Mouse (Mus musculus) heart, embryonic 15.5 days (tissue): ENCODE results near the gene Hivep2. TPM values are rescaled to one million over a fixed set of nuclear protein-coding genes. Genes with fewer than 3 reads are reported as not detected.

Experiments used
- ATAC-seq: fragments of 200-750 bp; cut with Nextera tagmentation; replicated peaks from 2 replicates; pipeline ENCODE4 v1.8.0; 2017; ENCODE audit warnings: low read depth, moderate TSS enrichment; ENCODE audit not compliant: insufficient number of reproducible peaks, insufficient read depth, low FRiP score
- H3K27ac ChIP-seq: fragments of 300-500 bp; sonication (generic); 2 replicates; pipeline ENCODE4 v1.5.1; 2015; ENCODE audit warnings: mild to moderate bottlenecking, inconsistent platforms
- H3K27me3 ChIP-seq: fragments of 300-500 bp; sonication (generic); 2 replicates; pipeline ENCODE4 v1.6.1; 2015; ENCODE audit warnings: inconsistent platforms
- H3K36me3 ChIP-seq: fragments of 300-500 bp; sonication (generic); 2 replicates; pipeline ENCODE4 v1.6.1; 2015; ENCODE audit warnings: mild to moderate bottlenecking, inconsistent platforms
- H3K4me1 ChIP-seq: fragments of 300-500 bp; sonication (generic); replicated peaks from 2 replicates; pipeline ENCODE4 v1.6.1; 2015; ENCODE audit warnings: inconsistent platforms
- H3K4me2 ChIP-seq: fragments of 300-500 bp; sonication (generic); 2 replicates; pipeline ENCODE4 v1.6.1; 2015; ENCODE audit warnings: inconsistent platforms, mild to moderate bottlenecking, moderate library complexity
- H3K4me3 ChIP-seq: fragments of 300-500 bp; sonication (generic); 2 replicates; pipeline ENCODE4 v1.5.1; 2015; ENCODE audit warnings: mild to moderate bottlenecking, inconsistent platforms
- H3K9ac ChIP-seq: fragments of 300-500 bp; sonication (generic); 2 replicates; pipeline ENCODE4 v1.6.1; 2015; ENCODE audit warnings: mild to moderate bottlenecking, inconsistent platforms
- H3K9me3 ChIP-seq: fragments of 300-500 bp; sonication (generic); replicated peaks from 2 replicates; pipeline ENCODE4 v1.6.1; 2016; ENCODE audit warnings: inconsistent platforms
- WGBS: fragments of 180-500 bp; shearing (Covaris S2); methylation state at CpG from one replicate; pipeline ENCODE4 v1.1.7; 2015; ENCODE audit warnings: mixed read lengths; 5-methylcytosine and 5-hydroxymethylcytosine counted together
- polyA plus RNA-seq: library from polyadenylated mRNA; unstranded; fragments of >200 nt; fragmentation: Nextera tagmentation; extraction: Ambion mirVana; gene quantifications from 2 replicates; pipeline ENCODE4 v1.2.1, GENCODE M21; 2015

The Hivep2 gene
- polyA plus RNA-seq, 1 experiment from 2014 or later: 4.8 TPM

- H3K4me1 ChIP-seq: peaks cover 40% of the 10 kb centered on the region
- 81% methylated on average over 6 of the region's 6 CpGs for WGBS
Observed at GRCm38 (mm10) chr10:14049686-14050085, 83.8 kb downstream of the Hivep2 start.

GRCm38 (mm10) chr10:14050586-14050985 lies 84.7 kb downstream of the Hivep2 start:
- H3K27ac ChIP-seq: no peak overlapping the region
- no peak overlapping the region for H3K9ac ChIP-seq
- WGBS: 86% methylated on average over 8 of the region's 8 CpGs
- no peaks in the 10 kb centered on the region for H3K9me3 ChIP-seq
- no peak for ATAC-seq
- H3K36me3 ChIP-seq: no peaks in the 10 kb centered on the region
- no peak overlapping the region for H3K4me2 ChIP-seq
- H3K4me1 ChIP-seq: peaks cover 45% of the 10 kb centered on the region
- no peak overlapping the region for H3K4me3 ChIP-seq
- H3K27me3 ChIP-seq: no peaks in the 10 kb centered on the region

More at GRCm38 (mm10) chr10:14049686-14050085, 83.8 kb downstream of the Hivep2 start:
- Histone ChIP-seq H3K4me3 (no peak overlapping the region), H3K9ac (no peak overlapping the region), H3K36me3 (no peaks in the 10 kb centered on the region), H3K9me3 (no peaks in the 10 kb centered on the region), H3K4me2 (no peak overlapping the region), H3K27me3 (no peaks in the 10 kb centered on the region), H3K27ac (no peak overlapping the region)
- no peak for ATAC-seq

GRCm38 (mm10) chr10:14052109-14052689 lies 86.3 kb downstream of the Hivep2 start:
- H3K9me3 ChIP-seq: no peaks in the 10 kb centered on the region
- H3K27ac ChIP-seq: no peak overlapping the region
- no peak overlapping the region for H3K4me2 ChIP-seq
- no peak overlapping the region for H3K4me3 ChIP-seq
- H3K4me1 ChIP-seq: peaks cover 46% of the 10 kb centered on the region
- no peaks in the 10 kb centered on the region for H3K36me3 ChIP-seq
- 84% methylated on average over 8 of the region's 8 CpGs for WGBS
- ATAC-seq: no peak
- no peak overlapping the region for H3K9ac ChIP-seq
- H3K27me3 ChIP-seq: no peaks in the 10 kb centered on the region

GRCm38 (mm10) chr10:14054860-14055259 lies 89.0 kb downstream of the Hivep2 start:
- Histone ChIP-seq H3K36me3 (no peaks in the 10 kb centered on the region), H3K4me3 (no peak overlapping the region), H3K27ac (peak overlapping the region; percentile 67), H3K9ac (no peak overlapping the region), H3K4me1 (peaks cover 35% of the 10 kb centered on the region), H3K27me3 (no peaks in the 10 kb centered on the region), H3K9me3 (no peaks in the 10 kb centered on the region), H3K4me2 (no peak overlapping the region)
- no peak for ATAC-seq
- 55% methylated on average over 4 of the region's 4 CpGs for WGBS

- Histone ChIP-seq H3K36me3 (no peaks in the 10 kb centered on the region), H3K4me3 (no peak overlapping the region), H3K27ac (peak overlapping the region; percentile 67), H3K4me1 (peaks cover 35% of the 10 kb centered on the region), H3K9me3 (no peaks in the 10 kb centered on the region), H3K9ac (no peak overlapping the region), H3K27me3 (no peaks in the 10 kb centered on the region), H3K4me2 (no peak overlapping the region)
- ATAC-seq: peak; percentile 53
- WGBS: 20% methylated on average over 9 of the region's 9 CpGs
Observed at GRCm38 (mm10) chr10:14055533-14055981, 89.7 kb downstream of the Hivep2 start.

- Histone ChIP-seq H3K36me3 (no peaks in the 10 kb centered on the region), H3K9me3 (no peaks in the 10 kb centered on the region), H3K4me3 (no peak overlapping the region), H3K4me2 (no peak overlapping the region), H3K4me1 (peaks cover 35% of the 10 kb centered on the region), H3K9ac (no peak overlapping the region), H3K27ac (peak overlapping the region; percentile 67), H3K27me3 (no peaks in the 10 kb centered on the region)
- ATAC-seq: no peak
- 75% methylated on average over 4 of the region's 4 CpGs for WGBS
Observed at GRCm38 (mm10) chr10:14056057-14056456, 90.2 kb downstream of the Hivep2 start.

- no peaks in the 10 kb centered on the region for H3K27me3 ChIP-seq
- ATAC-seq: peak; percentile 86
- no peak overlapping the region for H3K9ac ChIP-seq
- peaks cover 35% of the 10 kb centered on the region for H3K4me1 ChIP-seq
- H3K36me3 ChIP-seq: no peaks in the 10 kb centered on the region
- H3K4me2 ChIP-seq: no peak overlapping the region
- H3K27ac ChIP-seq: peak overlapping the region; percentile 67
- H3K4me3 ChIP-seq: no peak overlapping the region
- WGBS: 41% methylated on average over 8 of the region's 8 CpGs
- H3K9me3 ChIP-seq: no peaks in the 10 kb centered on the region
Observed at GRCm38 (mm10) chr10:14056584-14057451, 90.9 kb downstream of the Hivep2 start.

GRCm38 (mm10) chr10:14057841-14058605 lies 92.1 kb downstream of the Hivep2 start:
- no peak overlapping the region for H3K4me3 ChIP-seq
- H3K4me1 ChIP-seq: peaks cover 37% of the 10 kb centered on the region
- H3K9me3 ChIP-seq: no peaks in the 10 kb centered on the region
- no peak overlapping the region for H3K4me2 ChIP-seq
- H3K27ac ChIP-seq: 0 out of 2 replicates have a peak overlapping the region, but pooled peaks have one; percentile 67
- 87% methylated on average over 11 of the region's 11 CpGs for WGBS
- no peaks in the 10 kb centered on the region for H3K36me3 ChIP-seq
- no peaks in the 10 kb centered on the region for H3K27me3 ChIP-seq
- ATAC-seq: no peak
- no peak overlapping the region for H3K9ac ChIP-seq

- WGBS: 75% methylated on average over 2 of the region's 2 CpGs
- no peak overlapping the region for H3K4me3 ChIP-seq
- peaks cover 37% of the 10 kb centered on the region for H3K4me1 ChIP-seq
- H3K36me3 ChIP-seq: no peaks in the 10 kb centered on the region
- H3K27me3 ChIP-seq: no peaks in the 10 kb centered on the region
- H3K27ac ChIP-seq: no peak overlapping the region
- H3K9me3 ChIP-seq: no peaks in the 10 kb centered on the region
- no peak overlapping the region for H3K4me2 ChIP-seq
- ATAC-seq: no peak
- H3K9ac ChIP-seq: no peak overlapping the region
Observed at GRCm38 (mm10) chr10:14058742-14059141, 92.9 kb downstream of the Hivep2 start.

GRCm38 (mm10) chr10:14059581-14059980 lies 93.7 kb downstream of the Hivep2 start:
- WGBS: 80% methylated on average over 2 of the region's 2 CpGs
- ATAC-seq: no peak
- Histone ChIP-seq H3K9ac (no peak overlapping the region), H3K4me3 (no peak overlapping the region), H3K27ac (no peak overlapping the region), H3K4me1 (peaks cover 36% of the 10 kb centered on the region), H3K27me3 (no peaks in the 10 kb centered on the region), H3K9me3 (no peaks in the 10 kb centered on the region), H3K36me3 (no peaks in the 10 kb centered on the region), H3K4me2 (no peak overlapping the region)

- WGBS: 81% methylated on average over 2 of the region's 2 CpGs
- no peak for ATAC-seq
- Histone ChIP-seq H3K4me3 (no peak overlapping the region), H3K9ac (no peak overlapping the region), H3K4me2 (no peak overlapping the region), H3K36me3 (no peaks in the 10 kb centered on the region), H3K27me3 (no peaks in the 10 kb centered on the region), H3K27ac (no peak overlapping the region), H3K9me3 (no peaks in the 10 kb centered on the region), H3K4me1 (peaks cover 38% of the 10 kb centered on the region)
Observed at GRCm38 (mm10) chr10:14060302-14060701, 94.4 kb downstream of the Hivep2 start.
